Comparison of ENCODE assay signal across 9 mouse cellular contexts in the genomic region with DNA sequence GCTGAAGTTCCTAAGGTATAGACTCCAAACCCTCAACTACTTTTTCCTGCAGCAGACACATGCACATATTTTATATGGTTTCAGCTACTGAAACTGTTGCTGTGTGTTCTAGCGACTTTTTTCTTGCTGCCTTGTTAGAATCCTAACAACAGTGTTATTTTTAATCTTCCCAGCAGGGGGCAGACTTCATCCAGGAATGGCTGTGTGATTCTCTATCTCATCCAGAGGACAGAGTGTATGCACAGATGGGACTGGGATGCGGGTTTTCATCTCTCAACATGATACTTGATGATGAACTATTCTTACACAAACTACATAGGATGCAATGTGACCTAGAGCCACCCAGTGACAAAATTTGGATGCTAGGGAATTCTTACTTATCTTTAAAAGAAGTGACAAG. TPM values are rescaled to one million over a fixed set of nuclear protein-coding genes. Genes with fewer than 3 reads are reported as not detected.
A peak's percentile ranks its signal among the peaks of the same experiment; 100 is the strongest.
DNase-seq lines count a peak whose midpoint lies in the region; ATAC-seq and TF ChIP-seq lines count a peak whose summit lies in the region.
"Had no signal": no experiment of that assay in that cellular context is flagged by ENCODE, and none has a peak within 500 bp of the region (broad histone marks: within the 10 kb centered on the region; RNA-seq: fewer than 3 reads in every experiment).

No protein-coding gene starts in this region.

- no peaks in the 10 kb centered on the region for H3K36me3 ChIP-seq in CH12.LX (replicated peaks in 1 of 2; ENCODE audit: control insufficient read depth in 1 of 2, insufficient read depth in 1 of 2, low read length in 1 of 2)
- no peaks in the 10 kb centered on the region for H3K36me3 ChIP-seq in forebrain, postnatal 0 days (ENCODE audit: insufficient read depth)
- H3K36me3 ChIP-seq: liver, embryonic 15.5 days had no signal

- 6% methylated on average over 2 of the region's 2 CpGs for WGBS in forebrain, postnatal 0 days

- H3K27me3 ChIP-seq in CH12.LX (replicated peaks): peaks cover 17% of the 10 kb centered on the region
- no peaks in the 10 kb centered on the region for H3K27me3 ChIP-seq in forebrain, postnatal 0 days (ENCODE audit: insufficient read depth, low read length)
- H3K27me3 ChIP-seq: liver, embryonic 15.5 days had no signal

- ATAC-seq in forebrain, postnatal 0 days: peak; percentile 89

- no peak for TF ChIP-seq POLR2A in CH12.LX (IDR thresholded peaks at IDR 0.05; ENCODE audit: low read depth, low read length)

- H3K9me3 ChIP-seq in CH12.LX (replicated peaks; ENCODE audit: low read length): no peaks in the 10 kb centered on the region
- no peaks in the 10 kb centered on the region for H3K9me3 ChIP-seq in forebrain, postnatal 0 days (ENCODE audit: low read length)
- H3K9me3 ChIP-seq: liver, embryonic 15.5 days had no signal

- dilution Hi-C loops in CH12.LX (cut with MboI; ENCODE audit: extremely low pct_ligation_motif_present, extremely low pct_unique_long_range_greater_than_20kb, low sequenced_read_pairs): no loop called here

- in situ Hi-C loops in CH12.LX (cut with MboI; ENCODE audit: low pct_ligation_motif_present, low pct_unique_long_range_greater_than_20kb, low sequenced_read_pairs): loop anchor here (5.0 to 25.0 kb wide), 2 partner anchors 270 to 480 kb away; no protein-coding TSS in a partner anchor

- no peak overlapping the region for H3K9ac ChIP-seq in CH12.LX (ENCODE audit: insufficient read depth, low read depth)
- H3K9ac ChIP-seq in forebrain, postnatal 0 days: no peak overlapping the region
- H3K9ac ChIP-seq: liver, embryonic 15.5 days had no signal

- peak; percentile 32 for DNase-seq in gastrocnemius, postnatal 10 days
- DNase-seq in gastrocnemius, postnatal 36 days: no peak
- DNase-seq in CH12.LX (ENCODE audit: extremely low read depth): peak; percentile 63
- DNase-seq in cerebellum, adult 11-12 months: peak; percentile 53
- peak; percentile 93 for DNase-seq in forebrain, postnatal 0 days
- DNase-seq in layer of hippocampus, adult 18-20 months (ENCODE audit: low spot score in 2 of 2): peak; percentile 71 to 94
- DNase-seq in lung, postnatal 36 days: peak; percentile 83
- peak; percentile 39 for DNase-seq in skeletal muscle tissue, adult 2 months (ENCODE audit: low read depth, low spot score)

- TF ChIP-seq CTCF in CH12.LX (conservative IDR thresholded peaks at IDR 0.05 in 1 of 2, IDR thresholded peaks at IDR 0.05 in 1 of 2; ENCODE audit: low read depth in 2 of 2, low read length in 2 of 2): peak; percentile 62 to 92; a peak in 3 of 4 replicates
- TF ChIP-seq CTCF in forebrain, postnatal 0 days (IDR thresholded peaks at IDR 0.05; ENCODE audit: low read depth): peak; percentile 91

- H3K4me1 ChIP-seq in CH12.LX (ENCODE audit: control insufficient read depth in 1 of 2, insufficient read depth in 2 of 2): 0 out of 4 replicates have a peak, but pooled peaks cover 0 to 2% of the 10 kb centered on the region in 2 experiments
- H3K4me1 ChIP-seq in forebrain, postnatal 0 days (ENCODE audit: insufficient read depth): no peaks in the 10 kb centered on the region
- H3K4me1 ChIP-seq: liver, embryonic 15.5 days had no signal

- intact Hi-C loops in gastrocnemius, postnatal 36 days (cut with DNase I): loop anchor here (2.0 to 10.0 kb wide), 3 partner anchors 172 to 480 kb away; no protein-coding TSS in a partner anchor

- no peak overlapping the region for H3K27ac ChIP-seq in CH12.LX (ENCODE audit: insufficient read depth, low read depth)
- H3K27ac ChIP-seq in forebrain, postnatal 0 days (ENCODE audit: low read depth, low read length): no peak overlapping the region
- H3K27ac ChIP-seq: liver, embryonic 15.5 days had no signal

- H3K79me2 ChIP-seq in CH12.LX (replicated peaks; ENCODE audit: control insufficient read depth, extremely low read depth, insufficient read depth, poor library complexity, severe bottlenecking): no peaks in the 10 kb centered on the region

- no peak overlapping the region for H3K4me2 ChIP-seq in CH12.LX (ENCODE audit: insufficient read depth, low read depth, poor library complexity, severe bottlenecking)
- H3K4me2 ChIP-seq in forebrain, postnatal 0 days (ENCODE audit: low read depth): no peak overlapping the region
- H3K4me2 ChIP-seq: liver, embryonic 15.5 days had no signal

- no peak overlapping the region for H3K4me3 ChIP-seq in CH12.LX (replicated peaks in 1 of 3; ENCODE audit: low read depth in 2 of 3, low read length in 2 of 3, poor library complexity in 1 of 3)
- no peak overlapping the region for H3K4me3 ChIP-seq in forebrain, postnatal 0 days (ENCODE audit: low read depth, low read length)
- H3K4me3 ChIP-seq: liver, embryonic 15.5 days had no signal

- TF ChIP-seq RAD21 in CH12.LX (IDR thresholded peaks at IDR 0.05; ENCODE audit: low read depth, low read length): peak; percentile 94

- no peak for TF ChIP-seq EP300 in CH12.LX (IDR thresholded peaks at IDR 0.05; ENCODE audit: low read length)

TF ChIP-seq in CH12.LX, 34 proteins besides CTCF, POLR2A, EP300 and RAD21:
- no peak for TF ChIP-seq MAFK (IDR thresholded peaks at IDR 0.05; ENCODE audit: insufficient replicate concordance, low read length)
- TF ChIP-seq MAZ (IDR thresholded peaks at IDR 0.05; ENCODE audit: low read depth, low read length): no peak
- TF ChIP-seq ZC3H11A (IDR thresholded peaks at IDR 0.05; ENCODE audit: low read depth, low read length): peak; percentile 32; the same call in 1 of the 2 replicates
- peak; percentile 86 for TF ChIP-seq SMC3 (IDR thresholded peaks at IDR 0.05; ENCODE audit: low read depth, low read length)
- TF ChIP-seq ZKSCAN1 (IDR thresholded peaks at IDR 0.05; ENCODE audit: borderline replicate concordance, low read depth, low read length): no peak

RNA-seq across cellular contexts. Expression of a gene that starts 50.5 kb away (rescaled TPM):
- total RNA-seq in gastrocnemius, postnatal 10 days (2021): 10 to 100 TPM; 12.2 to 19.2 TPM
- 1 to 10 TPM; 7.8 to 9.0 TPM for total RNA-seq in gastrocnemius, postnatal 36 days (2021)
- total RNA-seq in CH12.LX (2012; rRNA removed): 5.6 and 8.6 TPM in 2 replicates
- 2.2 and 2.8 TPM in 2 replicates for total RNA-seq in CH12.LX (2014; rRNA removed)
- polyA plus RNA-seq in CH12.LX (2012; ENCODE audit: insufficient read length, low read depth): 1.9 and 2.0 TPM in 2 replicates
- total RNA-seq in forebrain, postnatal 0 days (2014; rRNA removed): 12.9 and 19.5 TPM in 2 replicates
- polyA plus RNA-seq in forebrain, postnatal 0 days (2015; fragmentation: Nextera tagmentation; extraction: Ambion mirVana): 33.9 and 35.3 TPM in 2 replicates
- 10 to 100 TPM; 13.9 to 15.0 TPM for total RNA-seq in layer of hippocampus, adult 18-20 months (2021)

RNA-seq across cellular contexts. Expression of a gene that starts 54.0 kb away (rescaled TPM):
- 10 to 100 TPM; 41.4 to 46.1 TPM for total RNA-seq in gastrocnemius, postnatal 10 days (2021)
- total RNA-seq in gastrocnemius, postnatal 36 days (2021): 10 to 100 TPM; 26.0 to 31.0 TPM
- 0.13 and 0.34 TPM in 2 replicates for total RNA-seq in CH12.LX (2012; rRNA removed)
- not detected in 2 replicates for total RNA-seq in CH12.LX (2014; rRNA removed)
- not detected in 2 replicates for polyA plus RNA-seq in CH12.LX (2012; ENCODE audit: insufficient read length, low read depth)
- total RNA-seq in forebrain, postnatal 0 days (2014; rRNA removed): 6.5 and 7.3 TPM in 2 replicates
- polyA plus RNA-seq in forebrain, postnatal 0 days (2015; fragmentation: Nextera tagmentation; extraction: Ambion mirVana): 5.3 and 6.8 TPM in 2 replicates
- total RNA-seq in layer of hippocampus, adult 18-20 months (2021): 10 to 100 TPM; 18.8 to 19.4 TPM

Comparison
In these comparisons a context has a peak if more than half of its experiments do, and no peak if none do; other contexts are left out.
1. DNase-seq: peak in gastrocnemius, postnatal 10 days (single experiment), CH12.LX (single experiment), cerebellum, adult 11-12 months (single experiment), forebrain, postnatal 0 days (single experiment), layer of hippocampus, adult 18-20 months (2 of 2), lung, postnatal 36 days (single experiment) and skeletal muscle tissue, adult 2 months (single experiment); none in gastrocnemius, postnatal 36 days (0 of 2).